Mouse (Mus musculus): Measurements from ENCODE around the gene Ccnk.

GRCm38 (mm10) chr12:108230077-108230476 is 50.7 kb downstream of the Ccnk start:
- TF ChIP-seq POLR2A (IDR thresholded peaks at IDR 0.05; ENCODE audit: control insufficient read depth, low read depth, low read length) = no peak
- TF ChIP-seq CTCF (IDR thresholded peaks at IDR 0.05; ENCODE audit: control insufficient read depth, insufficient read depth, insufficient replicate concordance, low read depth, low read length) = no peak

Measured in testis, adult 2 months (tissue).